Mouse (Mus musculus) cerebellum, adult 2 months (tissue): ENCODE measurements around the gene Hist1h2ak. TPM values are rescaled to one million over a fixed set of nuclear protein-coding genes. Genes with fewer than 3 reads are reported as not detected.

ENCODE experiments used
- DNase-seq, 2 experiments: peaks; one replicate each; pipeline ENCODE4 v3.0.0; 2021
- H3K27ac ChIP-seq: fragments of 200-500 bp; 2 replicates; pipeline ENCODE4 v1.5.1; 2012; ENCODE audit warnings: low read length, control low read depth, inconsistent platforms; ENCODE audit not compliant: insufficient read depth
- H3K27me3 ChIP-seq: fragments of 200-500 bp; 2 replicates; pipeline ENCODE4 v1.6.1; 2012; ENCODE audit warnings: inconsistent platforms, mild to moderate bottlenecking, low read length, moderate library complexity; ENCODE audit not compliant: control insufficient read depth, insufficient read depth
- H3K4me1 ChIP-seq: fragments of 200-500 bp; 2 replicates; pipeline ENCODE4 v1.6.1; 2011; ENCODE audit warnings: low read length; ENCODE audit not compliant: control insufficient read depth, insufficient read depth
- H3K4me3 ChIP-seq: fragments of 200-500 bp; replicated peaks from 2 replicates; pipeline ENCODE3; 2011; ENCODE audit warnings: mild to moderate bottlenecking, low read depth, low read length, control low read depth; ENCODE audit not compliant: insufficient read depth
- CTCF ChIP-seq: fragments of 200-500 bp; IDR thresholded peaks from 2 replicates; pipeline ENCODE4 v1.5.1; 2011; ENCODE audit warnings: low read depth, mild to moderate bottlenecking, control low read depth, low read length, moderate library complexity, borderline replicate concordance; ENCODE audit not compliant: insufficient read depth
- POLR2A ChIP-seq: fragments of 200-500 bp; IDR thresholded peaks from 2 replicates; pipeline ENCODE4 v1.6.1; 2011; ENCODE audit warnings: low read length, control low read depth, borderline replicate concordance; ENCODE audit not compliant: insufficient read depth
- WGBS: fragments of 180-500 bp; shearing (Covaris S2); methylation state at CpG from one replicate; pipeline ENCODE4 v1.1.7; 2018; 5-methylcytosine and 5-hydroxymethylcytosine counted together
- polyA plus RNA-seq: library from polyadenylated mRNA; depleted of rRNA; stranded (reverse); fragments of >200 nt; gene quantifications from 2 replicates; pipeline ENCODE4 v1.2.3, GENCODE M21; 2012; rRNA removed

Gene Hist1h2ak
- polyA plus RNA-seq, 1 experiment = 1.9 TPM

GRCm38 (mm10) chr13:21711698-21712097 lies 41.9 kb downstream of the Hist1h2ak start:
- 33% methylated on average over 4 of the region's 4 CpGs for WGBS
- Histone ChIP-seq H3K27ac (no peak overlapping the region), H3K4me1 (no peaks in the 10 kb centered on the region), H3K27me3 (no peaks in the 10 kb centered on the region), H3K4me3 (no peak overlapping the region)
- no peak for TF ChIP-seq CTCF
- TF ChIP-seq POLR2A = no peak
- DNase-seq = no peak

- Histone ChIP-seq H3K4me3 (peak overlapping the region; percentile 92), H3K27me3 (no peaks in the 10 kb centered on the region), H3K27ac (no peak overlapping the region), H3K4me1 (no peaks in the 10 kb centered on the region)
- WGBS = 4% methylated on average over 22 of the region's 22 CpGs
- DNase-seq = peak; percentile 79 to 84
- TF ChIP-seq CTCF = no peak
- TF ChIP-seq POLR2A = no peak
These were observed 42.7 kb downstream of the Hist1h2ak start for GRCm38 (mm10) chr13:21710821-21711525.

- Histone ChIP-seq H3K27ac (no peak overlapping the region), H3K4me1 (no peaks in the 10 kb centered on the region), H3K27me3 (no peaks in the 10 kb centered on the region), H3K4me3 (peak overlapping the region; percentile 92)
- WGBS = under 1% methylated on average over 32 of the region's 32 CpGs
- DNase-seq = peak; percentile 86 to 92
- TF ChIP-seq POLR2A (no peak), CTCF (peak; percentile 76)
These were observed 43.5 kb downstream of the Hist1h2ak start for GRCm38 (mm10) chr13:21710031-21710711.

GRCm38 (mm10) chr13:21706669-21707068 lies 47.0 kb downstream of the Hist1h2ak start:
- TF ChIP-seq CTCF (no peak), POLR2A (no peak)
- DNase-seq = no peak

More at GRCm38 (mm10) chr13:21706669-21707068, 47.0 kb downstream of the Hist1h2ak start:
- H3K27ac ChIP-seq = no peak overlapping the region
- no peaks in the 10 kb centered on the region for H3K27me3 ChIP-seq
- H3K4me1 ChIP-seq = no peaks in the 10 kb centered on the region
- no peak overlapping the region for H3K4me3 ChIP-seq
- WGBS = 71% methylated on average over 4 of the region's 4 CpGs

Other genes starting within 250 kb of the Hist1h2ak start
- 7.5 and 9.8 TPM in 2 replicates for gene Zkscan8, start 222.7 kb downstream of the Hist1h2ak start, polyA plus RNA-seq
- gene Olfr1366, start 211.0 kb downstream of the Hist1h2ak start, polyA plus RNA-seq = not detected in 2 replicates
- not detected in 2 replicates for gene Olfr1535, start 193.9 kb downstream of the Hist1h2ak start, polyA plus RNA-seq
- gene Olfr1364, start 172.1 kb downstream of the Hist1h2ak start, polyA plus RNA-seq = not detected in 2 replicates
- gene Olfr1362, start 139.8 kb downstream of the Hist1h2ak start, polyA plus RNA-seq = not detected in 2 replicates
- 0.03 TPM in 1 of 2 replicates, not detected in the other for gene Olfr11, start 111.3 kb downstream of the Hist1h2ak start, polyA plus RNA-seq
- not detected in 2 replicates for gene Olfr1361, start 90.4 kb downstream of the Hist1h2ak start, polyA plus RNA-seq
- not detected in 2 replicates for gene Olfr1360, start 76.4 kb downstream of the Hist1h2ak start, polyA plus RNA-seq
- gene Olfr1359, start 55.7 kb downstream of the Hist1h2ak start, polyA plus RNA-seq = not detected in 2 replicates
- not detected in 2 replicates for gene Hist1h2bl, start 37.7 kb downstream of the Hist1h2ak start, polyA plus RNA-seq
- gene Hist1h2ai, start 37.4 kb downstream of the Hist1h2ak start, polyA plus RNA-seq = 0.84 and 1.5 TPM in 2 replicates
- gene Hist1h3h, start 36.2 kb downstream of the Hist1h2ak start, polyA plus RNA-seq = 2.9 TPM in 1 of 2 replicates, not detected in the other
- not detected in 2 replicates for gene Hist1h2bm, start 31.8 kb downstream of the Hist1h2ak start, polyA plus RNA-seq
- 2.4 and 3.6 TPM in 2 replicates for gene Hist1h4j, start 18.8 kb downstream of the Hist1h2ak start, polyA plus RNA-seq
- 16.9 and 17.5 TPM in 2 replicates for gene Hist1h4k, start 3.3 kb downstream of the Hist1h2ak start, polyA plus RNA-seq
- 1.2 and 2.6 TPM in 2 replicates for gene Hist1h2bn, start 296 bp upstream of the Hist1h2ak start, polyA plus RNA-seq
- 0.27 and 0.41 TPM in 2 replicates for gene Hist1h1b, start 26.8 kb upstream of the Hist1h2ak start, polyA plus RNA-seq
- 1.9 and 4.9 TPM in 2 replicates for gene Hist1h3i, start 29.5 kb upstream of the Hist1h2ak start, polyA plus RNA-seq
- gene Hist1h2an, start 33.4 kb upstream of the Hist1h2ak start, polyA plus RNA-seq = not detected in 2 replicates
- not detected in 2 replicates for gene Hist1h2bp, start 33.6 kb upstream of the Hist1h2ak start, polyA plus RNA-seq
- 1.2 and 2.3 TPM in 2 replicates for gene Hist1h2bq, start 56.4 kb upstream of the Hist1h2ak start, polyA plus RNA-seq
- gene Hist1h2ao, start 56.6 kb upstream of the Hist1h2ak start, polyA plus RNA-seq = not detected in 2 replicates
- gene Hist1h4m, start 57.9 kb upstream of the Hist1h2ak start, polyA plus RNA-seq = not detected in 2 replicates
- 12.7 and 19.8 TPM in 2 replicates for gene Hist1h4n, start 78.4 kb upstream of the Hist1h2ak start, polyA plus RNA-seq
- gene Hist1h2ap, start 79.7 kb upstream of the Hist1h2ak start, polyA plus RNA-seq = 1.5 and 1.6 TPM in 2 replicates
- gene Hist1h2br, start 79.9 kb upstream of the Hist1h2ak start, polyA plus RNA-seq = 0.16 and 1.3 TPM in 2 replicates
- gene Zfp184, start 191.3 kb upstream of the Hist1h2ak start, polyA plus RNA-seq = 0.95 and 1.0 TPM in 2 replicates
- gene Pom121l2, start 227.4 kb upstream of the Hist1h2ak start, polyA plus RNA-seq = not detected in 2 replicates